Mouse (Mus musculus): ENCODE measurements around the gene B3gntl1. TPM values are rescaled to one million over a fixed set of nuclear protein-coding genes. Genes with fewer than 3 reads are reported as not detected.

B3gntl1 gene
- polyA plus RNA-seq, 1 experiment from 2014 or later = 7.9 TPM

DNA sequence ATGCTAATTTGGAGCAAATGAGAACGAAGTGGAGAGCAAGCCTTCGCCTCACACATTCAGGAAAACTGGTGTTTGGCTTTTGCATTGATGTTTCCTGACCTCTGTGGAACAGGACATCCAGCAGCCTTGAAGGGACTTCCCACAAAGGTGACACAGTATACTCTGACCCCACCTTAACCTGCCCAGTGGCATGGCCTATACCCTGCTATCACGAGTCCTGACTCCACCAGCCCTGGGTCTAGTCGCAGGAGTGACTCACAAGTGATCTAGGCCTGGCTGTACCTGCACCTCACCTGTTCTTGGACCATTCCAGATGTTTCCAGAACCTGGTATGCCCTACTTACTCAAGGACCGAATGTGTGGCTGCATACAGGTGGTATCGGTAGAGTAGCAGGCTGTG, 43.4 kb downstream of the B3gntl1 start:
- Histone ChIP-seq H3K9ac (no peak overlapping the region), H3K36me3 (replicated peaks) (peaks cover 7% of the 10 kb centered on the region), H3K4me2 (no peak overlapping the region), H3K4me3 (replicated peaks) (no peak overlapping the region), H3K4me1 (no peaks in the 10 kb centered on the region), H3K27ac (no peak overlapping the region), H3K27me3 (no peaks in the 10 kb centered on the region), H3K9me3 (no peaks in the 10 kb centered on the region)
- no peak for ATAC-seq (ENCODE audit: low FRiP score)
- WGBS = 93% methylated on average over 6 of the region's 6 CpGs

DNA sequence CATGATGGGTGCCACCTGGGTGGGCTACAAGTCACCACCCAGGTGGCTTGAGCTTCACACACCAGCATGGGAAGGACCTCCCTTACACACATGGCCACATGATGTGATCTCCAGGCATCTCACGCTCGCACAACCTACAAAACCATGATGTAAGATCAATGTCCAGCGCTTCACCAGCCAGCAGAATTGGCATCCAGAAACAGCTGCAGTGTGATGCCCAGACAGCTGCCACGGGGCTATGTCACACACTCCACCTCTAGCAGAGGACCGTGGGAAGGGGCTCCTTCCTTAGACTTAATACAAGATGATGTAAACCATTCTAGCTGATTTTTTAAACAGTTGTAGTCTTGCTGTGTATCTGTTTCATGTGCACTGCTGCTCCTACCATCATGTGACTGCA, 45.4 kb downstream of the B3gntl1 start:
- no peaks in the 10 kb centered on the region for H3K9me3 ChIP-seq
- WGBS = 87% methylated on average over 5 of the region's 5 CpGs
- H3K36me3 ChIP-seq (replicated peaks) = peaks cover 14% of the 10 kb centered on the region
- H3K4me3 ChIP-seq (replicated peaks) = no peak overlapping the region
- no peak overlapping the region for H3K9ac ChIP-seq
- ATAC-seq (ENCODE audit: low FRiP score) = no peak
- H3K4me1 ChIP-seq = no peaks in the 10 kb centered on the region
- no peak overlapping the region for H3K27ac ChIP-seq
- no peak overlapping the region for H3K4me2 ChIP-seq
- H3K27me3 ChIP-seq = no peaks in the 10 kb centered on the region

DNA sequence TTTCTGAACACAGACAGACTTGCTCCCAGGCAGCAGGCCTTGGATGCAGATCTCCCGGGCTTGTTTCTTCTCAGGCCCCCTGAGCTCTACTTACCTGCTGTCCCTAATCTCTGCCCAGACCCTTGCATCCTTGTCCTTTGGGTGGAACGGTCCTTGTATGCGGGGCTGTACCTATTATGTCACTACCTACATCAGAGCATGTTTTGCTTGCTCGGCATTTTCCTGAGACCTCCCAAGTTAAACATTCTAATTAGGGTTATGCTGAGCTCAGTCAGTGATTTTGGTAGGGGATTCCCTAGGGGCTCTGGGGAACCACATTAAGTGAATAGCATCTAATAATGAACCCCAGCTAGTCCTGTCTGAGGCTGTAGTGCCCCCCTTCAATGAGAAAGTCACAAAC, 47.9 kb downstream of the B3gntl1 start:
- Histone ChIP-seq H3K27ac (no peak overlapping the region), H3K27me3 (no peaks in the 10 kb centered on the region), H3K9me3 (no peaks in the 10 kb centered on the region), H3K9ac (no peak overlapping the region), H3K4me1 (no peaks in the 10 kb centered on the region), H3K36me3 (replicated peaks) (peaks cover 30% of the 10 kb centered on the region), H3K4me3 (replicated peaks) (no peak overlapping the region), H3K4me2 (no peak overlapping the region)
- 88% methylated on average over 4 of the region's 4 CpGs for WGBS
- no peak for ATAC-seq (ENCODE audit: low FRiP score)

DNA sequence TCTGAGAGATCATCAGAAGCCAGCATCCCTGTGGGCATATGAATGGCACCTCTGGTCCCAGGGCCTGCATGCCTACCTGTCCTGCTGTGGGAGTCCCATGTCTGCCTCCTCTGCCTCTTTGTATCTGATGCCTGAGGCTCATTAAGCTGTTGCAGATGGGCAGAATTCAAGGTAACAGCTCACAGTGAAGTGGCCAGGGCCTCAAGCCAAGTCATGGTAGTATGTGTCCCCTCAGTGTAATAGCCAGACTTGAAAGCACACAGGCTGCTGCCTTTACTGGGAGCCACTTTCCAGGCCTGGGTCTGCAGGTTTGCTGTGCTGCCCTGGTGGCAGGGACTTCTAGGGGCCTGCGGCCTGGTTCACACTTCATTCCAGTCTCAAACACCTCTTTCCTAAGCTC, 55.6 kb downstream of the B3gntl1 start:
- 89% methylated on average over 1 of the region's 1 CpGs for WGBS
- H3K27me3 ChIP-seq = no peaks in the 10 kb centered on the region
- ATAC-seq (ENCODE audit: low FRiP score) = no peak
- peaks cover 71% of the 10 kb centered on the region for H3K36me3 ChIP-seq (replicated peaks)
- H3K4me2 ChIP-seq = no peak overlapping the region
- no peaks in the 10 kb centered on the region for H3K9me3 ChIP-seq
- H3K27ac ChIP-seq = no peak overlapping the region
- no peaks in the 10 kb centered on the region for H3K4me1 ChIP-seq
- H3K4me3 ChIP-seq (replicated peaks) = no peak overlapping the region
- H3K9ac ChIP-seq = no peak overlapping the region

DNA sequence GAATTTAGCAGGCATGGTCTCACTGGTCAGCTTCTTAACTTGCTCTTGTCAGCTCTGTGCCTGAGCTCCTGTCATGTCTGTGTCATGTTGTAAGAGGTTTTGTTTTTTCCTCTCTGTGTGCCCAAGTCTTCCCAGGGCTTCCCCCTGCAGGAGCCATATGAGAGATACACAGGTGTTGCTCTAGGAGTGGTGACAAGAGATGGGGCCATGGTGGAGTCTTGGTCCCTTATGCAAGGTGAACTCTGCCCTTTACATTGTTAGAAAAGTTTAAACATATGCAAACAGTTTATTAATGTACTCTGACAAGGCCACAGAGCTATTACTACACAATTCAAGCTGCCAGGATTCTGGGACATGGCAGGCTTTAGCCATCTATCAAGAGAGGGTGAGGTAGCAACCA, 56.5 kb downstream of the B3gntl1 start:
- Histone ChIP-seq H3K9me3 (no peaks in the 10 kb centered on the region), H3K36me3 (replicated peaks) (peaks cover 65% of the 10 kb centered on the region), H3K9ac (no peak overlapping the region), H3K4me3 (replicated peaks) (no peak overlapping the region), H3K4me1 (no peaks in the 10 kb centered on the region), H3K27me3 (no peaks in the 10 kb centered on the region), H3K27ac (no peak overlapping the region), H3K4me2 (no peak overlapping the region)
- ATAC-seq (ENCODE audit: low FRiP score) = no peak

DNA sequence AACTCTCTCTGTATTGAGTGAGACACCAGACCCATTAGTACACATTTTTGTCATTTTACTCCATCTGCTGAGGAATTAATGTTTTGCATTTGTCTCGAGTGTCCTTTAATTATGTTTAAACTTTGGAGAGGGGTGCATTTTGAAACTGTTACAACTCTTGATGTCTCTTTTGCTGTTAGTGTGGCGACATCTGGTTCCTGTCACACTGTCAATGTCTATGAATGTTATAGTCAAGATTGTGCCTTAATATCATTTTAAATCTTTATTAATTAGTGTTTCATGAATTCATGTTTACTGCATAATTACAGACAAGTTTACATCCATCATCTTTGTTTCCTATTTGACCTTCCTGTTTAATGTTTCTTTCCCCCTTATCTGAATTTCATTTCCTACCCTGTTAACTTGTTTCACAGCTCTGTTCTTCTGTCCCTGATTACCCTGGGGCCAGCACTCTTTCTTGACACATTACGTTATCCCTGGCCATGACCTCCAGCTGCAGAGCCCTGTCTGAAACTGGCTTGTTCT, 56.9 kb downstream of the B3gntl1 start:
- 87% methylated on average over 3 of the region's 3 CpGs for WGBS
- peaks cover 68% of the 10 kb centered on the region for H3K36me3 ChIP-seq (replicated peaks)

DNA sequence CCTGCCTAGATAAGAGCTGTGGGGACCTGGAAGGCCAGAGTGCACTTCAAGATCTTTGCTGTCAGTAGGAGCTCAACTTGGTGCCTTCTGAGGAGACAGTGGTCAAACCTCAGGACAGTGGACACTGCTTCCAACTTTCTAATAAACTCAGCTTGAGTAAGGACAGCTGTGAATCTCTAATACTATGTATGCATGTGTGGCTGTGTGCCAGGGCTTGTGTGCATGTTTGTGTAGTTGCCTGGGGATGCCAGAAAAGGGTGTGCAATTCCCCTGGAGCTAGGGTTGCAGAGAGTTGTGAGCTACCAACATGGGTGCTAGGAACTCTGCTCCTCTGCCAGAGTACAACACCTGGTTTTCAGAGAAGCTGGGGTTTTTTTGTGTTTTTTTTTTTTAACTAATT, 62.0 kb downstream of the B3gntl1 start:
- Histone ChIP-seq H3K4me3 (replicated peaks) (no peak overlapping the region), H3K4me2 (no peak overlapping the region), H3K27me3 (no peaks in the 10 kb centered on the region), H3K27ac (no peak overlapping the region), H3K9me3 (no peaks in the 10 kb centered on the region), H3K9ac (no peak overlapping the region), H3K36me3 (replicated peaks) (peaks cover 63% of the 10 kb centered on the region), H3K4me1 (no peaks in the 10 kb centered on the region)
- no peak for ATAC-seq (ENCODE audit: low FRiP score)

More for the DNA sequence above, 56.9 kb downstream of the B3gntl1 start:
- H3K9me3 ChIP-seq = no peaks in the 10 kb centered on the region
- no peak overlapping the region for H3K9ac ChIP-seq
- no peak overlapping the region for H3K27ac ChIP-seq
- no peak overlapping the region for H3K4me2 ChIP-seq
- ATAC-seq (ENCODE audit: low FRiP score) = no peak
- no peaks in the 10 kb centered on the region for H3K4me1 ChIP-seq
- no peak overlapping the region for H3K4me3 ChIP-seq (replicated peaks)
- no peaks in the 10 kb centered on the region for H3K27me3 ChIP-seq

DNA sequence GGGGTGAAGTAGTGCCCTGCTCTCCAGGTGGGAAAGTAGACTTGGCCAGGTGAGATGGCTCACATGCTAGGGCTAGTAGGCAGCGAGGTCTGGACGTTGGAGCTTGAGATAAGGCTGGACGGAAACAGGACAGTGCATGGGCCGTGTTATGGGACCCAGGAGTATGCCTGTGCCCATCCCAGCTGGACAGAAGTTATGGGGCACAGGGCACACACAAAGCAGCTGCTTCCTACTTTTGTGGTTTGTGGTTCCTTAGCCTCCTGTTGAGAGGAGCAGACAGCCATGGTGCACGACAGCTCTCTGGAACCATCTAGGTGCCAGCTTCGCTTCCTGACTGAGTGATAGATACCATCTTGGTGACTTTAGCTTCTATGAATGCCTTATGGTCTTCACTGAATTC, 67.3 kb downstream of the B3gntl1 start:
- ATAC-seq (ENCODE audit: low FRiP score) = no peak
- H3K4me2 ChIP-seq = no peak overlapping the region
- WGBS = 92% methylated on average over 6 of the region's 6 CpGs
- H3K36me3 ChIP-seq (replicated peaks) = peaks cover 75% of the 10 kb centered on the region
- no peaks in the 10 kb centered on the region for H3K27me3 ChIP-seq
- no peak overlapping the region for H3K9ac ChIP-seq
- H3K4me1 ChIP-seq = no peaks in the 10 kb centered on the region
- no peak overlapping the region for H3K27ac ChIP-seq
- no peaks in the 10 kb centered on the region for H3K9me3 ChIP-seq
- H3K4me3 ChIP-seq (replicated peaks) = no peak overlapping the region

DNA sequence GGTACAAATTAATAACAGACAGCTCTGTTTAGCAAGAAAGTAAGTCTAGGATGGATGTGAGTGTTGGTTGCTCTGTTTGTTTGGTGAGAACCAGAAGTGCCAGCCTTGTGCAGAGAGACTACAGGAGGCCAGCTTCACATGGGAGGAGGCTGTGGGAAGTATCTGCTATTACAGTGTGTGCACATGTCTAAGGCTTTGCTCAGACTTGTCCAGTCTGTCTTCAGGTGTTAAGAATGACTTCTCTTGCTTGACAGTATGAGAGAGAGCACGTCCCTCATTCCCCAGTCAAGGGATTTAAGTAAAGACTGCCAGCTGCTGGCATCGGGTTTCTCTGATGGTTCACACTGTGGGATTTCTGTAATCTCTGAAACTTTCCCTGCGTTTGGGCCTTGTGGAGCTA, 71.5 kb downstream of the B3gntl1 start:
- no peaks in the 10 kb centered on the region for H3K9me3 ChIP-seq
- H3K4me3 ChIP-seq (replicated peaks) = no peak overlapping the region
- WGBS = 83% methylated on average over 3 of the region's 3 CpGs
- H3K4me1 ChIP-seq = no peaks in the 10 kb centered on the region; the same call in 1 of the 2 replicates
- no peak overlapping the region for H3K4me2 ChIP-seq
- no peak overlapping the region for H3K9ac ChIP-seq
- H3K36me3 ChIP-seq (replicated peaks) = peaks cover 71% of the 10 kb centered on the region
- H3K27me3 ChIP-seq = no peaks in the 10 kb centered on the region
- H3K27ac ChIP-seq = no peak overlapping the region
- no peak for ATAC-seq (ENCODE audit: low FRiP score)

DNA sequence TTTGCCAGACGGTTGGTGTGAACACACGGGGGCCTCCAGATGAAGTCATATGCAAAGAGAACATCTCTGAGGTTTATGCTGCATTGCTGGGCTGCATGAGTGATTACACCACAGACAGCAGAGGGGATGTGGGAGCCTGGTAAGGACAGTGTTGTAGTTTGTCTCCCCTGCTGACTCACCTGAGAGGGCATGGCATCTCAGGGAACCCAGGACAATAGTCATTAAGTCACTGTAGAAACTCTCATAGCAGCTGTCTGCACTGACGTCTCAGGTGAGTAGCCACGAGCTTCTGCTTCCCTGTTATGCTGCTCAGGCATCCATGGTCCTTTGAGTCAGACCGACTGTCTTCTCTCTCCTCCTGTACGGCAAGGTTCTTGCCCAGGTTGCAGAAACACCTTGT, 75.7 kb downstream of the B3gntl1 start:
- no peaks in the 10 kb centered on the region for H3K27me3 ChIP-seq
- H3K4me3 ChIP-seq (replicated peaks) = no peak overlapping the region
- H3K9me3 ChIP-seq = no peaks in the 10 kb centered on the region
- H3K36me3 ChIP-seq (replicated peaks) = peaks cover 58% of the 10 kb centered on the region
- no peak overlapping the region for H3K27ac ChIP-seq
- no peak overlapping the region for H3K4me2 ChIP-seq
- no peak overlapping the region for H3K9ac ChIP-seq
- 88% methylated on average over 6 of the region's 6 CpGs for WGBS
- H3K4me1 ChIP-seq = no peaks in the 10 kb centered on the region; the same call in 1 of the 2 replicates
- no peak for ATAC-seq (ENCODE audit: low FRiP score)

DNA sequence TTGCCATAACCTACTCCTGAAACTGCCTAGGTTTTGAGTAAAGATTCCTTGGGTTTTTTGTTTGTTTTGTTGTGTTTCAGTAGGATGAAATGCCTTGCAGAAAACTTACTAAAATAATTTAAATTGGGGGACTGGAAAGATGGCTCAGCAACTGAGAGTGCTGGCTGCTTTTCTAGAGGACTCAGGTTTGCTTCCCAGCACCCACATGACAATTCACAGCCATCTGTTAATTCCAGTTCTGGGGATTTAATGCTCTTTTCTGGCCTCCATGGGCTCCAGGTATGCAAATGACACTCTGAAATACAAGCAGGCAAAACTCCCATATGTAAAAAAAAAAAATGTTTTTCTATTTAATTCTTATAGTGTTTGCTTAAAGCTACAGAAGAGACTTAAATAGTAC, 91.1 kb downstream of the B3gntl1 start:
- no peak overlapping the region for H3K27ac ChIP-seq
- no peak overlapping the region for H3K9ac ChIP-seq
- H3K36me3 ChIP-seq (replicated peaks) = peaks cover 16% of the 10 kb centered on the region
- H3K4me3 ChIP-seq (replicated peaks) = no peak overlapping the region
- H3K27me3 ChIP-seq = no peaks in the 10 kb centered on the region
- H3K4me2 ChIP-seq = no peak overlapping the region
- H3K9me3 ChIP-seq = no peaks in the 10 kb centered on the region
- no peaks in the 10 kb centered on the region for H3K4me1 ChIP-seq
- no peak for ATAC-seq (ENCODE audit: low FRiP score)

Data from forebrain, embryonic 12.5 days (tissue).